Mouse (Mus musculus): ENCODE measurements around the gene Fibcd1.

GRCm38 (mm10) chr2:31874290-31874855, 28.6 kb upstream of the Fibcd1 start:
- TF ChIP-seq TBP (IDR thresholded peaks at IDR 0.05; ENCODE audit: low read depth, low read length) (no peak), EP300 (IDR thresholded peaks at IDR 0.05; ENCODE audit: low read depth in 1 of 2, low read length in 2 of 2) (no peak), POLR2A (IDR thresholded peaks at IDR 0.05; ENCODE audit: control insufficient read depth in 1 of 2, insufficient read depth in 1 of 2, low read depth in 1 of 2, low read length in 2 of 2, poor library complexity in 1 of 2) (no peak), CTCF (IDR thresholded peaks at IDR 0.05 in 2 of 3, conservative IDR thresholded peaks at IDR 0.05 in 1 of 3; ENCODE audit: control insufficient read depth in 1 of 3, insufficient read depth in 1 of 3, low read depth in 2 of 3, low read length in 3 of 3, poor library complexity in 1 of 3, severe bottlenecking in 1 of 3) (no peak), TCF12 (IDR thresholded peaks at IDR 0.05; ENCODE audit: low read depth, low read length) (no peak), RCOR1 (IDR thresholded peaks at IDR 0.05; ENCODE audit: low read depth, low read length) (no peak), CHD2 (IDR thresholded peaks at IDR 0.05; ENCODE audit: low read length) (no peak), GATA1 (IDR thresholded peaks at IDR 0.05; ENCODE audit: low read depth, low read length) (no peak), SIN3A (IDR thresholded peaks at IDR 0.05; ENCODE audit: low read length) (no peak), MAZ (IDR thresholded peaks at IDR 0.05; ENCODE audit: low read depth, low read length) (no peak)

Data from MEL (cell line).